Mouse (Mus musculus): ENCODE results near the gene Tyrp1.

DNA sequence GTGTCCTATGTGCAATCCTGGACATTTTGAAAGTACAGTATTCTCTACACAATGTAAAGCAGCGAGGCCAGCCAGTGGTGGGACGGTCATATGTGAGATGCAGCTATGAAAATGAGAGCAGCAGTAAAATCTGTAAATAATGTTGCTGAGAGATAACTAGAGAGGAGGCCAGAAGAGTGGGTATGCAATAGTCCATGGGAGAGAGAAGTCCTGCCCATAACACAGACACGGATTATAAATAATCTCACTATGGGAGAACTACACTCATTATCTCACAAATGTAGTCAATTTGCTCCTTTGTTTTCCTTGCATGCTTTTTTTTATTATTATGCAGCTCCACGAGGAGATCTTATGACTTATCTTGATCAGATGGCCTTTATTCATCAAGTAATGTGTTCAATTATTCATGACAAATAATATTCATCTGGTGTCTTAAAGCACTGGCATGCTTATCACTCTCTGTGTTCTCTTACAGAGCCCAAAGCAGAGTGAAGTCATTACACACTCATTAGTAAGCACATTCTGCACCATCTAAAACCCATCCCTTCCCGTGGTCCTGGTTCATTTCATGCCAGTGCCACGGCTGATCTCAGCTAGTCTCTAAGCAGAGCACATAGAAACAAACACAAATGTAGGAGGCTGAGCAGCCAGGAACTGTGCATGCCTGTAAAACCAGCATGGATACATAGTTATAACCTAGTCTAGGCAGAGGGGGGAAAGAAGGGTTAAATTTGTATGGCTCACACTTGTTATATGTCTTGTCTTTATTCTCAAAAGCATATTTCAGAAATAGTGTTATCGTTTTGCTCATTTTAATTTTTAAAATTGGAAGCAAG, 18.9 kb downstream of the Tyrp1 start:
- no peak for TF ChIP-seq POLR2A (IDR thresholded peaks at IDR 0.05; ENCODE audit: insufficient read length, low read depth)
- no peak for TF ChIP-seq POLR2AphosphoS2 (IDR thresholded peaks at IDR 0.05; ENCODE audit: insufficient read length, low read depth)
- TF ChIP-seq USF1 (IDR thresholded peaks at IDR 0.05; ENCODE audit: low read depth): no peak
- no peak for TF ChIP-seq CEBPB (IDR thresholded peaks at IDR 0.05; ENCODE audit: insufficient read depth, poor library complexity, severe bottlenecking)
- no peak for TF ChIP-seq MYOD1 (IDR thresholded peaks at IDR 0.05; ENCODE audit: control insufficient read depth in 1 of 3, insufficient read length in 2 of 3, low read depth in 2 of 3)
- TF ChIP-seq REST (IDR thresholded peaks at IDR 0.05; ENCODE audit: insufficient read depth, insufficient read length): no peak
- TF ChIP-seq E2F4 (IDR thresholded peaks at IDR 0.05; ENCODE audit: insufficient read depth): no peak
- no peak for TF ChIP-seq SRF (IDR thresholded peaks at IDR 0.05; ENCODE audit: control insufficient read depth, insufficient read length, low read depth)
- no peak for TF ChIP-seq MAX (IDR thresholded peaks at IDR 0.05; ENCODE audit: low read depth)
- no peak for TF ChIP-seq TCF12 (IDR thresholded peaks at IDR 0.05; ENCODE audit: insufficient read depth, poor library complexity, severe bottlenecking)
- no peak for TF ChIP-seq TCF3 (IDR thresholded peaks at IDR 0.05; ENCODE audit: insufficient read length, low read depth)
- no peak for TF ChIP-seq MYOG (IDR thresholded peaks at IDR 0.05; ENCODE audit: control insufficient read depth in 1 of 3, insufficient read depth in 1 of 3, insufficient read length in 2 of 3, low read depth in 2 of 3)

Data from myocyte (in vitro differentiated cells).